Mouse (Mus musculus): ENCODE measurements around the gene Gm21985.

DNA sequence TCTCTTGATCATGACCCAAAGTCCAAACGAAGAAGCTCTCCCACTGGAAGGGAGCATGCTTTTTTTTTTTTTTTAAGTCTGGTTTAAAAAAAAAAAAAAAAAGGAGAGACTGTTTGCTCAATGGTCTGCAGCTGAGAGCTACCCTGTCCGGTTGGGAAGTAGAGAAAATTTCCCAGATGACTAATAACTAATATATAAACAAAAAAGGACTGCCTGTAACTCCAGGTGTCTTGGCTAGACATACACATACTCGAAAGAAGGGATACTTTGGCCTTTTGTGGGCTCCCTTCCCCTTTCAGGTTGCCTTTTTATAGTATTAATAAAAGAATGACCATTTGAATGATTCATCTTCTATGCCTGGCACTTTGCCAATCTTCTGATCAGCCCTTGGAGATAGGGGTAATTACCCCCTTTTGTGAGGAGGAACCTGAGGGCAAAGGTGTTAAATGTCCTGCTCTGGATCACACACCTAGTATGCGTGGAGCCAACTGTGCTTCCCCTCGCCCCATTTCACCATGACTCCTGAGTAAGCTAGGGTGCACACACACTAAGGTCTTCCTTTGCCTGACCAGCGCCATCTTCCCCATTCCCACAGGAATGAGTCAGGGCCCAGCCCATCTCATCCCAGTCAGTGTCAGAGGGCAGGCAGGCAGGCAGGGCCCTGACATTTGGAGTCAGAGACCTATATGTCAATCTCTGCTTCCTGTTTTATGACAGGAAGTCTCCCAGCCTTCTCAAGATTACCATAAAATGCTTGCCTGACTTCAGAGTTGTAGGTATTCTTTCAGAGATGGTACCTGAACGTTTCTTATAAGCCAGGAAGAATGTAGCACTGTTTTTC, 11.2 kb upstream of the Gm21985 start:
- TF ChIP-seq CTCF (IDR thresholded peaks at IDR 0.05; ENCODE audit: extremely low read depth, insufficient read length, insufficient replicate concordance, low read depth, low read length) (no peak), POLR2A (IDR thresholded peaks at IDR 0.05; ENCODE audit: low read depth, low read length) (no peak)
